Mouse (Mus musculus) erythroblast, embryonic 14.5 days (primary cell): ENCODE results near the gene Rhoa. TPM values are rescaled to one million over a fixed set of nuclear protein-coding genes. Genes with fewer than 3 reads are reported as not detected.
"Not testable (repeated sequence)": the region's sequence is repeated elsewhere in the genome, so short reads cannot be mapped to it uniquely, and the experiment has no call there.

ENCODE experiments used
- H3K27me3 ChIP-seq: 2 replicates; pipeline ENCODE4 v1.6.1; 2012; ENCODE audit warnings: inconsistent platforms; ENCODE audit not compliant: control insufficient read depth
- H3K36me3 ChIP-seq: 2 replicates; pipeline ENCODE4 v1.6.1; 2012; ENCODE audit warnings: mild to moderate bottlenecking, inconsistent platforms; ENCODE audit not compliant: control insufficient read depth
- H3K4me1 ChIP-seq: 2 replicates; pipeline ENCODE4 v1.6.1; 2012; ENCODE audit warnings: inconsistent platforms; ENCODE audit not compliant: control insufficient read depth
- H3K4me3 ChIP-seq: replicated peaks from 2 replicates; pipeline ENCODE3; 2012; ENCODE audit warnings: moderate library complexity, mild to moderate bottlenecking, inconsistent platforms
- H3K9me3 ChIP-seq: 2 replicates; pipeline ENCODE4 v1.6.1; 2012; ENCODE audit warnings: low read length, inconsistent platforms, mixed read lengths; ENCODE audit not compliant: control insufficient read depth
- GATA1 ChIP-seq: IDR thresholded peaks from 2 replicates; pipeline ENCODE4 v1.6.1; 2012; ENCODE audit warnings: low read length, inconsistent platforms, mixed read lengths
- TAL1 ChIP-seq: IDR thresholded peaks from 3 replicates; pipeline ENCODE4 v1.6.1; 2012; ENCODE audit warnings: low read length, inconsistent platforms, mixed read lengths
- polyA plus RNA-seq: library from polyadenylated mRNA; stranded (reverse); fragments of >175 nt; gene quantifications from 2 replicates; pipeline ENCODE4 v1.2.3, GENCODE M21; 2012

Gene Rhoa
- polyA plus RNA-seq, 1 experiment: 12.9 TPM

GRCm38 (mm10) chr9:108284410-108284809, 21.5 kb upstream of the Rhoa start:
- no peak for TF ChIP-seq GATA1
- no peak for TF ChIP-seq TAL1
- H3K27me3 ChIP-seq: no peaks in the 10 kb centered on the region
- H3K9me3 ChIP-seq: no peaks in the 10 kb centered on the region
- H3K4me1 ChIP-seq: peaks cover 20% of the 10 kb centered on the region
- no peaks in the 10 kb centered on the region for H3K36me3 ChIP-seq
- H3K4me3 ChIP-seq: no peak overlapping the region

GRCm38 (mm10) chr9:108287526-108288238, 18.2 kb upstream of the Rhoa start:
- peaks cover 36% of the 10 kb centered on the region for H3K4me1 ChIP-seq
- H3K36me3 ChIP-seq, H3K27me3 ChIP-seq, H3K4me3 ChIP-seq, H3K9me3 ChIP-seq: not testable (repeated sequence)

- no peaks in the 10 kb centered on the region for H3K36me3 ChIP-seq
- TF ChIP-seq TAL1 (no peak), GATA1 (no peak)
- peak overlapping the region; percentile 69 for H3K4me3 ChIP-seq
- no peaks in the 10 kb centered on the region; the same call in 1 of the 2 replicates for H3K27me3 ChIP-seq
- no peaks in the 10 kb centered on the region for H3K9me3 ChIP-seq
- peaks cover 33% of the 10 kb centered on the region for H3K4me1 ChIP-seq
Measured at GRCm38 (mm10) chr9:108289347-108289746, 16.6 kb upstream of the Rhoa start.

- peak; percentile 67 for TF ChIP-seq GATA1
- TF ChIP-seq TAL1: no peak
Measured at GRCm38 (mm10) chr9:108290016-108290750, 15.7 kb upstream of the Rhoa start, which contains the start of gene Nicn1. Gene Nicn1, plus strand, starts transcription at chr9:108290429.

GRCm38 (mm10) chr9:108290773-108291172, 15.2 kb upstream of the Rhoa start:
- TF ChIP-seq GATA1: no peak
- no peak for TF ChIP-seq TAL1
- H3K9me3 ChIP-seq: no peaks in the 10 kb centered on the region
- no peaks in the 10 kb centered on the region; the same call in 1 of the 2 replicates for H3K36me3 ChIP-seq
- no peaks in the 10 kb centered on the region; the same call in 1 of the 2 replicates for H3K27me3 ChIP-seq
- H3K4me1 ChIP-seq: peaks cover 27% of the 10 kb centered on the region
- peak overlapping the region; percentile 69 for H3K4me3 ChIP-seq

More at GRCm38 (mm10) chr9:108290016-108290750, 15.7 kb upstream of the Rhoa start, which contains the start of gene Nicn1:
- Histone ChIP-seq H3K4me1 (peaks cover 27% of the 10 kb centered on the region), H3K27me3 (no peaks in the 10 kb centered on the region; the same call in 1 of the 2 replicates), H3K36me3 (no peaks in the 10 kb centered on the region; the same call in 1 of the 2 replicates), H3K9me3 (no peaks in the 10 kb centered on the region), H3K4me3 (peak within 1 kb of the TSS; percentile 69)

- Histone ChIP-seq H3K4me1 (peaks cover 7% of the 10 kb centered on the region), H3K4me3 (peak within 1 kb of the TSS; percentile 33), H3K27me3 (peaks cover 2% of the 10 kb centered on the region), H3K36me3 (peaks cover 12% of the 10 kb centered on the region), H3K9me3 (no peaks in the 10 kb centered on the region)
- no peak for TF ChIP-seq GATA1
- TF ChIP-seq TAL1: no peak
Measured at GRCm38 (mm10) chr9:108296453-108297355, 9.2 kb upstream of the Rhoa start, which contains the start of gene Amt. Gene Amt, plus strand, starts transcription at chr9:108296853.

- H3K27me3 ChIP-seq: peaks cover 2% of the 10 kb centered on the region; the same call in 1 of the 2 replicates
- peaks cover 35% of the 10 kb centered on the region for H3K36me3 ChIP-seq
- peaks cover 34% of the 10 kb centered on the region for H3K4me1 ChIP-seq
- no peaks in the 10 kb centered on the region for H3K9me3 ChIP-seq
- no peak overlapping the region for H3K4me3 ChIP-seq
- TF ChIP-seq GATA1 (no peak), TAL1 (no peak)
Measured at GRCm38 (mm10) chr9:108301853-108302252, 4.1 kb upstream of the Rhoa start.

GRCm38 (mm10) chr9:108304716-108305115, 1.2 kb upstream of the Rhoa start:
- no peaks in the 10 kb centered on the region for H3K9me3 ChIP-seq
- H3K36me3 ChIP-seq: peaks cover 50% of the 10 kb centered on the region
- TF ChIP-seq TAL1 (no peak), GATA1 (no peak)

GRCm38 (mm10) chr9:108305170-108305569, 759 bp upstream of the Rhoa start:
- peaks cover 55% of the 10 kb centered on the region for H3K4me1 ChIP-seq
- no peak for TF ChIP-seq GATA1
- TF ChIP-seq TAL1: no peak
- peak overlapping the region; percentile 83 for H3K4me3 ChIP-seq

More at GRCm38 (mm10) chr9:108304716-108305115, 1.2 kb upstream of the Rhoa start:
- no peaks in the 10 kb centered on the region for H3K27me3 ChIP-seq
- H3K4me1 ChIP-seq: peaks cover 50% of the 10 kb centered on the region
- peak overlapping the region; percentile 83 for H3K4me3 ChIP-seq

More at GRCm38 (mm10) chr9:108305170-108305569, 759 bp upstream of the Rhoa start:
- no peaks in the 10 kb centered on the region for H3K9me3 ChIP-seq
- peaks cover 55% of the 10 kb centered on the region for H3K36me3 ChIP-seq
- no peaks in the 10 kb centered on the region for H3K27me3 ChIP-seq
